Mouse (Mus musculus) lung, adult 2 months (tissue): Measurements from ENCODE around the gene Vmn1r233. TPM values are rescaled to one million over a fixed set of nuclear protein-coding genes. Genes with fewer than 3 reads are reported as not detected.

ENCODE experiments used
- DNase-seq: peaks from one replicate; pipeline ENCODE4 v3.0.0; 2022
- H3K4me1 ChIP-seq: fragments of 200-500 bp; 2 replicates; pipeline ENCODE4 v1.6.1; 2011; ENCODE audit warnings: low read length; ENCODE audit not compliant: control insufficient read depth, insufficient read depth
- H3K4me3 ChIP-seq: fragments of 200-500 bp; replicated peaks from 2 replicates; pipeline ENCODE3; 2011; ENCODE audit warnings: low read depth, mild to moderate bottlenecking, control low read depth, low read length; ENCODE audit errors: extremely low read depth
- CTCF ChIP-seq: fragments of 200-500 bp; IDR thresholded peaks from 2 replicates; pipeline ENCODE4 v1.5.1; 2011; ENCODE audit warnings: mild to moderate bottlenecking, low read length, control low read depth; ENCODE audit not compliant: insufficient read depth
- POLR2A ChIP-seq: fragments of 200-500 bp; IDR thresholded peaks from 2 replicates; pipeline ENCODE4 v1.6.1; 2011; ENCODE audit warnings: low read depth, mild to moderate bottlenecking, control low read depth, low read length, borderline replicate concordance; ENCODE audit errors: extremely low read depth
- WGBS: fragments of 180-500 bp; shearing (Covaris S2); methylation state at CpG from one replicate; pipeline ENCODE4 v1.1.7; 2018; 5-methylcytosine and 5-hydroxymethylcytosine counted together
- polyA plus RNA-seq: library from polyadenylated mRNA; depleted of rRNA; stranded (reverse); fragments of >200 nt; gene quantifications from 2 replicates; pipeline ENCODE4 v1.2.3, GENCODE M21; 2012; rRNA removed

Gene Vmn1r233
- polyA plus RNA-seq, 1 experiment = not detected

DNA sequence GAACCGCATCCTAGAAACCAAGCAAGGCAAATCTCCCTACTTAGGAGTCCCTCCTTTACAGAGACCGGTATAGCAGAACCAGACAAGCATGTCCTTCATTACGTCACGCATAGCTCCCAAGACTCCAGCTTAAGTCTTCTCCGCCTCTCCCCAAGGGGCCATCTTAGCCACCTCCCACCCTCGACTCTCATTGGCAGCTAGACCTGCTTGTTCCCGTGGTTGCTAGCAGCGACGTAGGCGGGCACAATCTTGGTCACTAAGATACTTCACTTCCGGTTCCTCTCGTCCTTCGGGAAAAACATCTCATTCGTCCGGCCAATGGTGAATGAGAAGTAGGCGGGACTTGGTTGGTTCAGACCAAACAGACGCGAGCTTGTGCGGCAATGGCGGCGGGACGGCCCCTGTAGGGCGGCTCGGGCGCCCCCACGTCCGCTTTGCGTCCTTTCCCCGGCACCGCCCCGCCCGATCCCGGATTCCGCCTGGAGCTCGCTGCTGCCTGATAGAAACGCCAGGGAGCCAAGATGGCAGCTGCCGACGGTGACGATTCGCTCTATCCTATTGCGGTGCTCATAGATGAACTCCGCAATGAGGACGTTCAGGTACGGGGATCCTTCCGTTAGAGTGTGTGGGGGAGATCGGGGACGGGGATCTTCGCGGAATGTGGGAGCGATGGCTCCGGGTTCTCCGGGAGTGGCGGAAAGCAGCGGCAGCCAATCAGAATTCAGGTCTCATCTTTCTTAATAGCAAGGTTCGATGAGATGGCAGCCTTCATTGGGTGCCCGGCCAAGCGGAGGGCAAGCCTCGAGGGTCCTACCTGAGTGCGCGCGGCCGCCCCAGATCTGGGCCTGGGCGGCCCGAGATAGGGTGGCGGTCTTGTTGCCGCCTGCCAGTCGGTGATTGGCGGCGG is 51.0 kb downstream of the Vmn1r233 start, which contains the start of gene Ppp2r1a:
Gene Ppp2r1a, plus strand, starts transcription at position 327 of the 907 bp plus-strand sequence.
- WGBS = under 1% methylated on average over 69 of the region's 69 CpGs
- H3K4me3 ChIP-seq = peak within 1 kb of the TSS; percentile 97

DNA sequence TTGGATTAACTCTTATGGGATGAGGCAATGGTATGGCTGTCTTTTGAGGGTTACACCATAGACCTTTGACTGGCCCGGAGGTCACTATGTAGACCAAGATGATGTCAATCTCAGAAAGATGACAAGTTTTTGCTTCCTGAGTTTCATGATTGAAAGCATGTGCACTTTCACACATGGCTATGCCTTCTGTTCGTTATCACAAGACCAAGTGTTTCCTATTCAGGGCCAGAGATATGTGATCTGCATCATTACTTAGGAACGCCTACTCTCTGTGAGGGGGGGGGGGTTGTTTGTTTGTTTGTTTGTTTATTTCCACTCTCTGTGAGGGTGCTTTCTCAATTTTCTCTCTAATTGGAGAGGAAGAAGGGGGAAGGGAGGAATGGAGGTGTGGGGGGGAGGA is 52.0 kb downstream of the Vmn1r233 start:
- Histone ChIP-seq H3K4me3 (peak overlapping the region; percentile 67), H3K4me1 (peaks cover 12% of the 10 kb centered on the region)
- TF ChIP-seq CTCF (no peak), POLR2A (no peak)
- WGBS = 35% methylated on average over 3 of the region's 3 CpGs
- no peak for DNase-seq

More for the DNA sequence above, 51.0 kb downstream of the Vmn1r233 start, which contains the start of gene Ppp2r1a:
- TF ChIP-seq CTCF = no peak
- peak; percentile 91 for TF ChIP-seq POLR2A
- DNase-seq = peak; percentile 100
- H3K4me1 ChIP-seq = peaks cover 16% of the 10 kb centered on the region

Other genes with a start within 250 kb of the Vmn1r233 start
- not detected in 2 replicates for gene Vmn1r228, start 210.3 kb downstream of the Vmn1r233 start, polyA plus RNA-seq
- not detected in 2 replicates for gene Vmn1r229, start 184.9 kb downstream of the Vmn1r233 start, polyA plus RNA-seq
- not detected in 2 replicates for gene Vmn1r230, start 156.0 kb downstream of the Vmn1r233 start, polyA plus RNA-seq
- gene Vmn1r231, start 91.4 kb downstream of the Vmn1r233 start, polyA plus RNA-seq = not detected in 2 replicates
- not detected in 2 replicates for gene Vmn1r232, start 76.8 kb downstream of the Vmn1r233 start, polyA plus RNA-seq
- 146 and 208 TPM in 2 replicates for gene Ppp2r1a, start 51.2 kb downstream of the Vmn1r233 start, polyA plus RNA-seq
- 1.6 and 2.7 TPM in 2 replicates for gene Zfp160, start 12.4 kb upstream of the Vmn1r233 start, polyA plus RNA-seq
- not detected in 2 replicates for gene Vmn1r234, start 229.6 kb upstream of the Vmn1r233 start, polyA plus RNA-seq